Mouse (Mus musculus): ENCODE measurements around the gene Pdia2.
"Not testable (repeated sequence)": the region's sequence is repeated elsewhere in the genome, so short reads cannot be mapped to it uniquely, and the experiment has no call there.

Pdia2 gene

GRCm38 (mm10) chr17:26200831-26201705, 2.2 kb upstream of the Pdia2 start:
- peak; percentile 75 for DNase-seq (ENCODE audit: low spot score)

GRCm38 (mm10) chr17:26192481-26193190, 6.3 kb downstream of the Pdia2 start:
- no peak for DNase-seq (ENCODE audit: low spot score)

GRCm38 (mm10) chr17:26191486-26191885, 7.4 kb downstream of the Pdia2 start:
- not testable (repeated sequence) for DNase-seq (ENCODE audit: low spot score)

GRCm38 (mm10) chr17:26188091-26188805, 10.6 kb downstream of the Pdia2 start:
- DNase-seq (ENCODE audit: low spot score) = no peak

- DNase-seq (ENCODE audit: low spot score) = no peak
Measured at GRCm38 (mm10) chr17:26187592-26187991, 11.3 kb downstream of the Pdia2 start.

- no peak for DNase-seq (ENCODE audit: low spot score)
Measured at GRCm38 (mm10) chr17:26181179-26181578, 17.7 kb downstream of the Pdia2 start.

- DNase-seq (ENCODE audit: low spot score) = no peak
Measured at GRCm38 (mm10) chr17:26178611-26179010, 20.3 kb downstream of the Pdia2 start.

GRCm38 (mm10) chr17:26175248-26175647, 23.6 kb downstream of the Pdia2 start:
- not testable (repeated sequence) for DNase-seq (ENCODE audit: low spot score)

GRCm38 (mm10) chr17:26168039-26168438, 30.8 kb downstream of the Pdia2 start:
- DNase-seq (ENCODE audit: low spot score) = no peak

- no peak for DNase-seq (ENCODE audit: low spot score)
Measured at GRCm38 (mm10) chr17:26162736-26163135, 36.2 kb downstream of the Pdia2 start.

- no peak for DNase-seq (ENCODE audit: low spot score)
Measured at GRCm38 (mm10) chr17:26151886-26152630, 46.8 kb downstream of the Pdia2 start.

- no peak for DNase-seq (ENCODE audit: low spot score)
Measured at GRCm38 (mm10) chr17:26149056-26149455, 49.8 kb downstream of the Pdia2 start.

All from testis, postnatal 10 days (tissue).